Mouse (Mus musculus): Measurements from ENCODE around the gene Ccr4. TPM values are rescaled to one million over a fixed set of nuclear protein-coding genes. Genes with fewer than 3 reads are reported as not detected.
"Not testable (repeated sequence)": the region's sequence is repeated elsewhere in the genome, so short reads cannot be mapped to it uniquely, and the experiment has no call there.

The Ccr4 gene
- polyA plus RNA-seq, 1 experiment from 2014 or later = not detected

DNA sequence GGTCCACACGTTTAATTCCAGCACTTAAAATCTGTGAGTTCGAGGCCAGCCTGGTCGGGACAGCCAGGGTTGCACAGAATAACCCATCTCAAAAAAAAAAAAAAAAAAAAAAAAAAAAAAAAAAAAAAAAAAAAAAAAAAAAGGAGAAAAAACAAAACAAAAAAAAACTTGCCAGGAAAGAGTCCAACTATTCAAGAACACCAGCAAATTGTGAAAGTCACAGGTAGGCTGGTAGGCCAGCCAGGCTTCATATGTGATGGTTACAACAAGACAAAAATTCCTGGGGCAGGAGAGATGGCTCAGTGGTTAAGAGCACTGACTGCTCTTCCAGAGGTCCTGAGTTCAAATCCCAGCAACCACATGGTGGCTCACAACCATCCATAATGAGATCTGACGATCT lies 15.8 kb upstream of the Ccr4 start:
- H3K9ac ChIP-seq; H3K4me1 ChIP-seq; H3K9me3 ChIP-seq (replicated peaks); H3K27ac ChIP-seq; H3K4me2 ChIP-seq; H3K27me3 ChIP-seq (replicated peaks); H3K36me3 ChIP-seq; H3K4me3 ChIP-seq; ATAC-seq: not testable (repeated sequence)
- 53% methylated on average over 4 of the region's 4 CpGs for WGBS (ENCODE audit: insufficient replicate concordance)

DNA sequence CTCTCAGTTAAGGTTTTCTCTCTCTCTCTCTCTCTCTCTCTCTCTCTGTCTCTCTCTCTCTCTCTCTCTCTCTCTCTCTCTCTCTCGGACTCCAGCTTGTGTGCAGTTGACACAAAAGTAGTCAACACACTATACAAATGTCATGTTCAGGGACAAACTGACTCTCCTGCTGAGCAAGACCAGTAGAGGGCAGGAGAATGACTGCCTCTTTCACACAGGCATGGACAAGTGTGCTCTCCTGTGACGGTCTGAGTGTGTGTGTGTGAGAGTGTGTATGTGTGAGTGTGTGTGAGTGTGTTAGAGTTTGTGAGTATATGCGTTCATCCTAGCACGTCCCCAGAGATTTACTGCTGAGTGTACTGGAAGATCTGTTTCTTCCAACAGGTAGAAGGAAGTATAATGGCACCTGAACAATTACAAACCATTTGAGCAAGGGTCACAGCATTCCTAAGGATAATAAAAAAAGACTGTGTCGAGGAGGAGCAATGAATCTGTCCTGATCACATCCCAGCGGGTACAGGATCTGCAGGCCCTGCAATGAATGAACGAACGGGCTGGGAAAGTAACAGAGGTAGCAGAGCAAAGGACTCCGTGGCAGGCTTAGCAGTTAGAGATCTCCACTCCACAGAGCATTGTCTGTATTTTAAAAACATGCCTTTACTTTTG lies 14.2 kb upstream of the Ccr4 start:
- ATAC-seq = no peak
- Histone ChIP-seq H3K36me3 (peaks cover 6% of the 10 kb centered on the region), H3K4me2 (no peak overlapping the region), H3K4me1 (no peaks in the 10 kb centered on the region), H3K9me3 (replicated peaks) (no peaks in the 10 kb centered on the region), H3K4me3 (no peak overlapping the region), H3K9ac (no peak overlapping the region), H3K27me3 (replicated peaks) (no peaks in the 10 kb centered on the region), H3K27ac (no peak overlapping the region)
- 64% methylated on average over 9 of the region's 9 CpGs for WGBS (ENCODE audit: insufficient replicate concordance)

DNA sequence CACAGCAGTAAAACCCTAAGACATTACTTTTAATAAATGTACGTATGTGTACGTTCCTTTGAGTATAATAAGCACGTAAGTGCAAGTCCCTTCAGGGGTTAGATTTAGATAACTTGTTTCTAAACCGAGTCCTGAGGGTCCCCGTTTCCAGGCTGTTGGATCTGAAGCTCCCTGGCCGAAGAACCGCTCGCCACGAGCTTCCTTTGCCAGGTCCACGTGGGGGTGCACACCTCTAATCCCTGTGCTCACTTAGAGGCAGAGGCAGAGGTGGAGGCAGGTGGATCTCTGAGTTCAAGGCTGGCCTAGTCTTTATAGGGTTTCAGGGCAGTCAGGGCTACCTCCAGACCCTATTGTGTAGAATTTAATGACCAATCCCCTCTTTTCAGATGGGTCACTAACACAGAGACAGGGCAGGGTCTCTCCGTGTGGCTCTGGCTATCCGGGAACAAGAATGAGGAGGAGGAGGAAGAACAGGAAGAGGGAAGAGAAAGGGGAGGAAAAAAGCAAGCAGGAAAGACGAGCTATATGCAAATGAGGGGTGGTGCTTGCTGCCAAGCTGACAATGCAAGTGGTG lies 13.3 kb upstream of the Ccr4 start:
- no peak for ATAC-seq
- Histone ChIP-seq H3K4me2 (no peak overlapping the region), H3K9ac (no peak overlapping the region)

GRCm38 (mm10) chr9:114515364-114515763 lies 10.6 kb upstream of the Ccr4 start, which contains the start of gene C130032M10Rik:
Gene C130032M10Rik, plus strand, starts transcription at chr9:114515697.
- H3K9ac ChIP-seq = no peak within 1 kb of the TSS
- H3K36me3 ChIP-seq = peaks cover 24% of the 10 kb centered on the region
- no peak within 1 kb of the TSS for H3K27ac ChIP-seq
- H3K27me3 ChIP-seq (replicated peaks) = no peaks in the 10 kb centered on the region
- 73% methylated on average over 11 of the region's 11 CpGs for WGBS (ENCODE audit: insufficient replicate concordance)
- ATAC-seq = no peak
- H3K9me3 ChIP-seq (replicated peaks) = peaks cover 15% of the 10 kb centered on the region
- no peak within 1 kb of the TSS for H3K4me3 ChIP-seq
- no peak within 1 kb of the TSS for H3K4me2 ChIP-seq
- no peaks in the 10 kb centered on the region for H3K4me1 ChIP-seq

More for the DNA sequence above, 13.3 kb upstream of the Ccr4 start:
- Histone ChIP-seq H3K9me3 (replicated peaks) (peaks cover 9% of the 10 kb centered on the region), H3K27me3 (replicated peaks) (no peaks in the 10 kb centered on the region), H3K27ac (no peak overlapping the region), H3K4me3 (no peak overlapping the region), H3K36me3 (peaks cover 16% of the 10 kb centered on the region), H3K4me1 (no peaks in the 10 kb centered on the region)
- 60% methylated on average over 13 of the region's 13 CpGs for WGBS (ENCODE audit: insufficient replicate concordance)

DNA sequence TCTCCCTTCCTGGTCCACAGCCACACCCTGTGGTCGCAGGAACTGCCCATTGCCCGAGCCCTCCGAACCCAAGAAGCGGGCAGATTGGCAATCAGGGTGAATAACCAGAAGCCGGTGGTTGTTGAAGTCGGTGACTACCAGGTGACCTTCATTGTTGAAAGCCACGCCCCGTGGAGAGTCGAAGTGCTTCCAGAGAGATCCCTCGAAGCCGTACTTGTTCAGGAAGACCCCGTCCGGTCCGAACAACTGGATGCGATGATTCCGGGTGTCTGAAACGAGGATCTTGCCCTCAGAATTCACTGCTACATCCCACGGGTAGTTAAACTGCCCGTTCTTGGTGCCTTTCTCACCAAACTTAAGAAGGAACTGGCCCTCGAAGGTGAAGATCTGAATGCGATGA lies 8.1 kb upstream of the Ccr4 start:
- Histone ChIP-seq H3K4me3 (no peak overlapping the region), H3K36me3 (peaks cover 24% of the 10 kb centered on the region), H3K4me2 (no peak overlapping the region), H3K27ac (no peak overlapping the region), H3K4me1 (no peaks in the 10 kb centered on the region), H3K9ac (no peak overlapping the region), H3K9me3 (replicated peaks) (peaks cover 15% of the 10 kb centered on the region), H3K27me3 (replicated peaks) (no peaks in the 10 kb centered on the region)
- WGBS (ENCODE audit: insufficient replicate concordance) = 87% methylated on average over 21 of the region's 21 CpGs
- ATAC-seq = no peak

- Histone ChIP-seq H3K27me3 (replicated peaks) (no peaks in the 10 kb centered on the region), H3K4me1 (no peaks in the 10 kb centered on the region), H3K27ac (no peak overlapping the region), H3K4me2 (no peak overlapping the region), H3K9me3 (replicated peaks) (peaks cover 15% of the 10 kb centered on the region), H3K36me3 (peaks cover 24% of the 10 kb centered on the region), H3K4me3 (no peak overlapping the region), H3K9ac (no peak overlapping the region)
- ATAC-seq = no peak
- 68% methylated on average over 9 of the region's 9 CpGs for WGBS (ENCODE audit: insufficient replicate concordance)
Measured at GRCm38 (mm10) chr9:114509785-114510184, 5.1 kb upstream of the Ccr4 start.

DNA sequence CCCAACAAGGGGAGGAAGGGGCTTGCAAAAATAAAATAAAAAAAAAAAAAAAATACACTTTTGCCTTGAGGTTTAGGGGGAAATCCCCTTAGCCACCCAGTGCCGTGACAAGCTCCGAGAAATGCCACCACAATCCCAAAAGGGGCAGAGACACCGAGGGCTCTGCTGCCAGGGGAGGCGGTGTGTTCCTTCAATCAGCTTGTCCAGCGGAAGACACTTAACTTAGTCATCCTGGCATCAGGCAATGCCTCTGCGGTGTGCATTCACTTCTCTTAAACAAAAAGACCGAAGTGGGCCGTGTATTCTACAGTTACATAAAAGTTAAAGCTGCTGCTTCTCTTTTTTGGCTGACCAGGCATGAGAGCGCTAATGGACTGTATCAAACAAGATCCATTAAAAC lies 2.7 kb upstream of the Ccr4 start:
- Histone ChIP-seq H3K9me3 (replicated peaks) (no peaks in the 10 kb centered on the region), H3K9ac (no peak overlapping the region), H3K36me3 (peaks cover 3% of the 10 kb centered on the region), H3K4me2 (no peak overlapping the region), H3K4me3 (no peak overlapping the region), H3K27me3 (replicated peaks) (no peaks in the 10 kb centered on the region), H3K27ac (no peak overlapping the region), H3K4me1 (peaks cover 11% of the 10 kb centered on the region)
- ATAC-seq = no peak
- WGBS (ENCODE audit: insufficient replicate concordance) = 81% methylated on average over 9 of the region's 9 CpGs

DNA sequence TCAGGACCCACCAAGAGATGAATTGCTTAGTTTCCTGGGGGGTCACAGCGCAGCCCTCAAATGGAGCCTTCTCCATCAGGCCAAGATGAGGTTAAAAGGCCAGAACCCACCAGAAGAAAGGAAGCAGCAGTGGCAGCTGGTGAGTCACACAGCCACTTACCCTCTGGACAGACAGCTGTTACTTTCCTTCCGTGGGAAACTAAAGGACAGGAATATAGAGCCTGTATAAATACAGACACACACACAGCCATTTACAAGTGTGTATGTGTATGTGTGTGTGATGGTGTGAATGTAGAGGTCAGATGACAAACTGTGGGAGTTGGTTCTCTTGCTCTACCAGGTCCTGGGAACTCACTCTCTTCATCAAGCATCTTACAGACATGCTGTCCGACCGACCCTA lies 1.8 kb upstream of the Ccr4 start:
- Histone ChIP-seq H3K4me1 (peaks cover 18% of the 10 kb centered on the region), H3K9me3 (replicated peaks) (no peaks in the 10 kb centered on the region), H3K36me3 (peaks cover 3% of the 10 kb centered on the region; the same call in 1 of the 2 replicates), H3K4me3 (no peak overlapping the region), H3K9ac (no peak overlapping the region), H3K27me3 (replicated peaks) (no peaks in the 10 kb centered on the region), H3K27ac (no peak overlapping the region), H3K4me2 (no peak overlapping the region)
- WGBS (ENCODE audit: insufficient replicate concordance) = 58% methylated on average over 4 of the region's 4 CpGs
- no peak for ATAC-seq

DNA sequence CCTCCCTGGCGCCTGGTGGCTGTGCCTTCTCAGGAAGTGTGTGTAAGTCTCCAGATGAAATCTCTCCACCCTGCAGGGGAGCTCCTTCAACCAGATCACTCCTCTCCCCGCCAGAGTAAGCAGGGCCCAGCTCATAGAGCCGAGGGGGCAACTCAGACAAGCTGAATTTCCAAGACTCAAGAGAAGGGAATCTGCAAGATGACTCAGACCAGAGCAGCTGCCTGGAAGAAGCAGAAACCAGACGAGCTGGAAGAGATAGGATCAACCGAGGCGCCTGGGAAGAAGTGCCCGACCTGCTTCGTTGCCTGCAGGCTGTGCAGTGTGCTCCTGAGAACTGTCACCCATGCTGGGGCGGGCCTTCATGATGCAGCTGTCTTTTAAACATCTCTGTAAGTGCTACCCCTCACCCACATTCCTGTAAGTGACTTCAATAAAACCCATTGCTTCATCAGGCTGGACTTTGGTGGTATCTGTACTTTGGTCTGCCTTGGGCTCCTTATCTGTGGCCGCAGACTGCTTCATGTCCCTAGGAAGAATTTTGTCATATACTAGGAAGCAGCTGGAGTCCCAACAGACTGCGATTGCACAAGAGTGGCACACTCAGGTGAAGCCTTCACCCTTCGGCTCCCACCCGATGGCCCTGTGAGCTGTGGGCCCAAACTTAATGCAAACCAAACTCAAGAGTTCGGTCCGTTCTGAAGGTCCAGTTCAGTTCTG lies 1.8 kb downstream of the Ccr4 start:
- Histone ChIP-seq H3K27me3 (replicated peaks) (peaks cover 18% of the 10 kb centered on the region), H3K4me1 (peaks cover 36% of the 10 kb centered on the region), H3K4me3 (no peak overlapping the region), H3K9ac (no peak overlapping the region), H3K36me3 (no peaks in the 10 kb centered on the region), H3K9me3 (replicated peaks) (no peaks in the 10 kb centered on the region), H3K4me2 (peak overlapping the region; percentile 6), H3K27ac (0 out of 2 replicates have a peak overlapping the region, but pooled peaks have one; percentile 4)
- ATAC-seq = peak; percentile 45
- 20% methylated on average over 15 of the region's 15 CpGs for WGBS (ENCODE audit: insufficient replicate concordance)

DNA sequence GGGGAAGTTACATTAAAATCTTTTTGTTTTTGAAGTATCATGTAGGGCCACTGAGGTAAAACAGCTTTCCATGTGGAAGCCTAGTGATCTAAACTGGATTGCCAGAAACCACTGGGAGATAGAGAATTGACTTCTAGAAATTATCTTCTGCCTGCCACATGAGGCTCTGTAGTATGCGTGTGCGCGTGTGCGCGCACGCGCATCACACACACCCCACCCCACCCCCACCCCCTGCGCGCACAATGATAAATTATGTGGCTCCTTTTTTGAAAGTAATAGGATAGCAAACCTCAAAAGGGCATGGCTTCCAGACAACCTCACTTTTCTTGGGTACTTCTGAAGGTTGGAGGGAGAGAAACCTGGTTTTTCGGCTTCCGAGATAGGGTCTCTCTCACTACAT lies 2.8 kb downstream of the Ccr4 start:
- Histone ChIP-seq H3K27ac (no peak overlapping the region), H3K4me1 (peaks cover 36% of the 10 kb centered on the region), H3K27me3 (replicated peaks) (peaks cover 18% of the 10 kb centered on the region), H3K4me2 (peak overlapping the region; percentile 37), H3K4me3 (no peak overlapping the region), H3K9me3 (replicated peaks) (no peaks in the 10 kb centered on the region), H3K36me3 (no peaks in the 10 kb centered on the region), H3K9ac (no peak overlapping the region)
- 57% methylated on average over 11 of the region's 11 CpGs for WGBS (ENCODE audit: insufficient replicate concordance)
- ATAC-seq = no peak; the same call in 1 of the 2 replicates

DNA sequence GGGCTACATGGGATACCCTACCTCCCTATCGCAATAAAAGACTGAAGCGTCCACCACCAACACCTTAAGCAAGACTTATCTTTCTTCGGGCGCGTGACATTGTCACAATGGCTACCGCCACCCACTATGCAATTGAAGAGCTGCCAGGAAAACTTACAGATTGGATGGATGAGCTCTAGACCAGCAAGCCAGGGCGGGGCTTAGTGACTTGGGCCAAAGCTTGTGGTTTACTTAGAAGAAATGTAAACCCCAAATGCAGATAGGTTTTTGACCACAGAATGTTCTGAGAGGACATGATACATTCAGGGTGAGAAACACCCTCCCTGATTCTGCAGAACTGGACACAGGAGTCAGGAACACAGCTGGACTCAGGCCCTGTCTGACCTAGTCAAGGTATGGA lies 3.6 kb downstream of the Ccr4 start:
- H3K9me3 ChIP-seq (replicated peaks) = no peaks in the 10 kb centered on the region
- peaks cover 18% of the 10 kb centered on the region for H3K27me3 ChIP-seq (replicated peaks)
- no peak overlapping the region for H3K4me2 ChIP-seq
- WGBS (ENCODE audit: insufficient replicate concordance) = 28% methylated on average over 7 of the region's 7 CpGs
- H3K4me1 ChIP-seq = peaks cover 36% of the 10 kb centered on the region
- no peak overlapping the region for H3K27ac ChIP-seq
- H3K36me3 ChIP-seq = no peaks in the 10 kb centered on the region
- H3K9ac ChIP-seq = no peak overlapping the region
- no peak for ATAC-seq
- no peak overlapping the region for H3K4me3 ChIP-seq

- Histone ChIP-seq H3K9me3 (replicated peaks) (no peaks in the 10 kb centered on the region), H3K27ac (no peak overlapping the region), H3K4me3 (no peak overlapping the region), H3K27me3 (replicated peaks) (peaks cover 18% of the 10 kb centered on the region), H3K36me3 (no peaks in the 10 kb centered on the region), H3K4me2 (no peak overlapping the region), H3K4me1 (peaks cover 36% of the 10 kb centered on the region), H3K9ac (no peak overlapping the region)
- 0 out of 2 replicates have a peak, but pooled peaks have one; percentile 19 for ATAC-seq
- 15% methylated on average over 15 of the region's 15 CpGs for WGBS (ENCODE audit: insufficient replicate concordance)
Measured at GRCm38 (mm10) chr9:114499783-114500515, 4.8 kb downstream of the Ccr4 start.

Measured in liver, embryonic 12.5 days (tissue).